8 mouse cellular contexts compared by ENCODE assay signal in genomic region chr15:81190011-81190629, GRCm38 (mm10). TPM values are rescaled to one million over a fixed set of nuclear protein-coding genes. Genes with fewer than 3 reads are reported as not detected.
DNase-seq lines count a peak whose midpoint lies in the region; ATAC-seq and TF ChIP-seq lines count a peak whose summit lies in the region.

No protein-coding gene starts in this region.

- H3K9me3 ChIP-seq in heart, embryonic 11.5 days (replicated peaks; ENCODE audit: control insufficient read depth, low read length): no peaks in the 10 kb centered on the region
- H3K9me3 ChIP-seq in limb, embryonic 15.5 days: no peaks in the 10 kb centered on the region
- no peaks in the 10 kb centered on the region for H3K9me3 ChIP-seq in neural tube, embryonic 12.5 days

- H3K4me2 ChIP-seq in heart, embryonic 11.5 days: peak overlapping the region; percentile 72
- H3K4me2 ChIP-seq in limb, embryonic 15.5 days: peak overlapping the region; percentile 73
- H3K4me2 ChIP-seq in neural tube, embryonic 12.5 days (replicated peaks): peak overlapping the region; percentile 81

- under 1% methylated on average over 40 of the region's 46 CpGs for WGBS in heart, embryonic 11.5 days (ENCODE audit: insufficient replicate concordance)
- 1% methylated on average over 46 of the region's 46 CpGs for WGBS in bone marrow, adult 2 months
- under 1% methylated on average over 46 of the region's 46 CpGs for WGBS in limb, embryonic 15.5 days
- under 1% methylated on average over 42 of the region's 46 CpGs for WGBS in neural tube, embryonic 12.5 days

- 0 out of 2 replicates have a peak overlapping the region, but pooled peaks have one; percentile 7 for H3K27ac ChIP-seq in heart, embryonic 11.5 days (ENCODE audit: low read depth, low read length)
- no peak overlapping the region; the same call in 1 of the 2 replicates for H3K27ac ChIP-seq in bone marrow, adult 2 months (ENCODE audit: control insufficient read depth, insufficient read depth, low read depth, low read length, poor library complexity)
- peak overlapping the region; percentile 82 for H3K27ac ChIP-seq in limb, embryonic 15.5 days
- H3K27ac ChIP-seq in neural tube, embryonic 12.5 days: no peak overlapping the region

- H3K36me3 ChIP-seq in heart, embryonic 11.5 days (ENCODE audit: control insufficient read depth, insufficient read depth, low read length): no peaks in the 10 kb centered on the region
- H3K36me3 ChIP-seq in C2C12 (ENCODE audit: control insufficient read depth, insufficient read depth): peaks cover 22% of the 10 kb centered on the region
- H3K36me3 ChIP-seq in limb, embryonic 15.5 days: no peaks in the 10 kb centered on the region
- H3K36me3 ChIP-seq in neural tube, embryonic 12.5 days: no peaks in the 10 kb centered on the region

- intact Hi-C loops in heart, postnatal 14 days (cut with DNase I): loop anchor here (10.0 kb wide), 1 partner anchor 925 kb away; the partner anchor contains the start of gene Rps19bp1

- H3K79me3 ChIP-seq in C2C12 (ENCODE audit: low read depth): peaks cover 49% of the 10 kb centered on the region

- no peak for DNase-seq in heart, postnatal 14 days
- DNase-seq in thymus, postnatal 36 days: no peak

- H3K9ac ChIP-seq in heart, embryonic 11.5 days (ENCODE audit: low read depth, low read length): peak overlapping the region; percentile 88
- H3K9ac ChIP-seq in limb, embryonic 15.5 days: peak overlapping the region; percentile 85
- peak overlapping the region; percentile 90 for H3K9ac ChIP-seq in neural tube, embryonic 12.5 days

- TF ChIP-seq CTCF in C2C12 (IDR thresholded peaks at IDR 0.05; ENCODE audit: control insufficient read depth, insufficient read depth, insufficient read length): no peak
- TF ChIP-seq CTCF in bone marrow, adult 2 months (IDR thresholded peaks at IDR 0.05; ENCODE audit: control insufficient read depth, insufficient read depth, low read length): no peak

- H3ac ChIP-seq in C2C12 (ENCODE audit: control insufficient read depth, insufficient read length, low read depth): peak overlapping the region; percentile 99

- peak; percentile 55 for ATAC-seq in heart, embryonic 11.5 days (replicated peaks; ENCODE audit: insufficient number of reproducible peaks, low FRiP score, low TSS enrichment)
- ATAC-seq in granulocyte monocyte progenitor cell, adult 5-6 weeks (replicated peaks; ENCODE audit: poor library complexity, severe bottlenecking): peak; percentile 10; the same call in 1 of the 2 replicates
- ATAC-seq in limb, embryonic 15.5 days (ENCODE audit: insufficient number of reproducible peaks, low FRiP score, low TSS enrichment, low read depth): peak; percentile 46
- ATAC-seq in neural tube, embryonic 12.5 days (ENCODE audit: low FRiP score, low read depth): peak; percentile 80

- TF ChIP-seq POLR2A in bone marrow, adult 2 months (IDR thresholded peaks at IDR 0.05; ENCODE audit: borderline replicate concordance, control insufficient read depth, low read depth, low read length): no peak

- H3K4me3 ChIP-seq in heart, embryonic 11.5 days (ENCODE audit: low read depth, low read length): peak overlapping the region; percentile 85
- peak overlapping the region; percentile 97 for H3K4me3 ChIP-seq in C2C12 (ENCODE audit: insufficient read depth, poor library complexity, severe bottlenecking)
- peak overlapping the region; percentile 88 for H3K4me3 ChIP-seq in bone marrow, adult 2 months (replicated peaks; ENCODE audit: control insufficient read depth, low read depth, low read length)
- H3K4me3 ChIP-seq in limb, embryonic 15.5 days: peak overlapping the region; percentile 92
- H3K4me3 ChIP-seq in neural tube, embryonic 12.5 days: peak overlapping the region; percentile 89

- H3K4me1 ChIP-seq in heart, embryonic 11.5 days (ENCODE audit: control insufficient read depth, insufficient read depth, low read length): no peaks in the 10 kb centered on the region; the same call in 1 of the 2 replicates
- no peaks in the 10 kb centered on the region; the same call in 1 of the 2 replicates for H3K4me1 ChIP-seq in bone marrow, adult 2 months (ENCODE audit: control insufficient read depth, insufficient read depth, low read length)
- H3K4me1 ChIP-seq in limb, embryonic 15.5 days: peaks cover 31% of the 10 kb centered on the region
- peaks cover 13% of the 10 kb centered on the region for H3K4me1 ChIP-seq in neural tube, embryonic 12.5 days

- peaks cover 54% of the 10 kb centered on the region for H3K79me2 ChIP-seq in C2C12 (ENCODE audit: control insufficient read depth, insufficient read depth)

- H3K27me3 ChIP-seq in heart, embryonic 11.5 days (ENCODE audit: control insufficient read depth, insufficient read depth, low read length): no peaks in the 10 kb centered on the region
- H3K27me3 ChIP-seq in C2C12 (ENCODE audit: control insufficient read depth, insufficient read depth, insufficient read length): no peaks in the 10 kb centered on the region
- no peaks in the 10 kb centered on the region for H3K27me3 ChIP-seq in limb, embryonic 15.5 days
- no peaks in the 10 kb centered on the region for H3K27me3 ChIP-seq in neural tube, embryonic 12.5 days (replicated peaks)

TF ChIP-seq in C2C12, 6 proteins besides CTCF, POLR2A, EP300 and RAD21:
- no peak for TF ChIP-seq FOSL1 (IDR thresholded peaks at IDR 0.05; ENCODE audit: insufficient read depth, low read length, poor library complexity, severe bottlenecking)
- no peak for TF ChIP-seq CEBPB (IDR thresholded peaks at IDR 0.05; ENCODE audit: low read depth)
- no peak for TF ChIP-seq USF1 (IDR thresholded peaks at IDR 0.05; ENCODE audit: low read depth)
- TF ChIP-seq MAX (IDR thresholded peaks at IDR 0.05): no peak
- TF ChIP-seq MYOG (IDR thresholded peaks at IDR 0.05; ENCODE audit: control insufficient read depth, extremely low read depth, insufficient read length): no peak
- no peak for TF ChIP-seq MYOD1 (IDR thresholded peaks at IDR 0.05; ENCODE audit: control insufficient read depth, insufficient read length, low read depth)
TF ChIP-seq in C2C12: peak in this region for 0.

RNA-seq across cellular contexts. Expression of gene Mrtfa, which starts 0.4 kb away (rescaled TPM):
- polyA plus RNA-seq in heart, embryonic 11.5 days (2014; fragmentation: Nextera tagmentation; extraction: Ambion mirVana): 15.3 and 20.9 TPM in 2 replicates
- 10 to 100 TPM; 12.3 to 13.9 TPM for total RNA-seq in heart, postnatal 14 days (2021)
- polyA plus RNA-seq in C2C12 (2012; fragmentation: generic; extraction: Trizol): 42.2 TPM
- polyA plus RNA-seq in bone marrow, adult 2 months (2011; ENCODE audit: insufficient read depth, insufficient read length, low replicate concordance, missing spikeins): 19.4 and 53.7 TPM in 2 replicates
- total RNA-seq in granulocyte monocyte progenitor cell, adult 5-6 weeks (2014; fragmentation: Nextera tagmentation): 30.9 and 36.9 TPM in 2 replicates
- 11.1 and 12.6 TPM in 2 replicates for total RNA-seq in granulocyte monocyte progenitor cell, adult 5-6 weeks (2017)
- 29.4 TPM in 2 replicates for polyA plus RNA-seq in limb, embryonic 15.5 days (2015; fragmentation: Nextera tagmentation; extraction: Ambion mirVana)
- 26.4 and 30.2 TPM in 2 replicates for polyA plus RNA-seq in neural tube, embryonic 12.5 days (2016; fragmentation: Nextera tagmentation; extraction: Ambion mirVana)

RNA-seq across cellular contexts. Expression of gene Mchr1, which starts 45.2 kb away (rescaled TPM):
- 0.15 TPM in 1 of 2 replicates, not detected in the other for polyA plus RNA-seq in heart, embryonic 11.5 days (2014; fragmentation: Nextera tagmentation; extraction: Ambion mirVana)
- total RNA-seq in heart, postnatal 14 days (2021): not detected
- 0.81 TPM for polyA plus RNA-seq in C2C12 (2012; fragmentation: generic; extraction: Trizol)
- polyA plus RNA-seq in bone marrow, adult 2 months (2011; ENCODE audit: insufficient read depth, insufficient read length, low replicate concordance, missing spikeins): not detected in 2 replicates
- not detected in 2 replicates for total RNA-seq in granulocyte monocyte progenitor cell, adult 5-6 weeks (2014; fragmentation: Nextera tagmentation)
- not detected in 2 replicates for total RNA-seq in granulocyte monocyte progenitor cell, adult 5-6 weeks (2017)
- polyA plus RNA-seq in limb, embryonic 15.5 days (2015; fragmentation: Nextera tagmentation; extraction: Ambion mirVana): 1.0 and 1.9 TPM in 2 replicates
- polyA plus RNA-seq in neural tube, embryonic 12.5 days (2016; fragmentation: Nextera tagmentation; extraction: Ambion mirVana): 1.1 and 1.3 TPM in 2 replicates

Comparison
In these comparisons a context has a peak if more than half of its experiments do, and no peak if none do; other contexts are left out.
1. ATAC-seq: peak in every context shown above with its lines; median percentile 80 in neural tube, embryonic 12.5 days; 55 in heart, embryonic 11.5 days; 46 in limb, embryonic 15.5 days; 10 in granulocyte monocyte progenitor cell, adult 5-6 weeks.
2. H3K27ac ChIP-seq: peak in heart, embryonic 11.5 days (single experiment) and limb, embryonic 15.5 days (single experiment); none in bone marrow, adult 2 months (single experiment) and neural tube, embryonic 12.5 days (single experiment).
3. Peak in every context shown above with its lines, with median percentiles within 50 percentile points of each other: H3K4me2 ChIP-seq, H3K4me3 ChIP-seq and H3K9ac ChIP-seq.